In genomic region chr7:75499271-75499670, GRCm38 (mm10) we compare ENCODE assay signal across 28 mouse cellular contexts. TPM values are rescaled to one million over a fixed set of nuclear protein-coding genes. Genes with fewer than 3 reads are reported as not detected.
DNase-seq lines count a peak whose midpoint lies in the region; ATAC-seq and TF ChIP-seq lines count a peak whose summit lies in the region.
"Had no signal": no experiment of that assay in that cellular context is flagged by ENCODE, and none has a peak within 500 bp of the region (broad histone marks: within the 10 kb centered on the region; RNA-seq: fewer than 3 reads in every experiment).

No protein-coding gene starts in this region.

- H3K27me3 ChIP-seq in heart, embryonic 13.5 days (replicated peaks), result no peaks in the 10 kb centered on the region
- no peaks in the 10 kb centered on the region for H3K27me3 ChIP-seq in liver, embryonic 16.5 days (ENCODE audit: control insufficient read depth, insufficient read depth, low read depth, low read length)
- H3K27me3 ChIP-seq in liver, embryonic 12.5 days (replicated peaks), result no peaks in the 10 kb centered on the region
- no peaks in the 10 kb centered on the region for H3K27me3 ChIP-seq in intestine, postnatal 0 days (replicated peaks; ENCODE audit: control insufficient read depth, insufficient read depth, low read length)
- H3K27me3 ChIP-seq in small intestine, adult 2 months (ENCODE audit: control insufficient read depth, insufficient read depth, low read length), result no peaks in the 10 kb centered on the region
- H3K27me3 ChIP-seq: CH12.LX; forebrain, embryonic 13.5 days; limb, embryonic 12.5 days; liver, embryonic 15.5 days; neural tube, embryonic 15.5 days; Patski; stomach, embryonic 15.5 days had no signal

- ATAC-seq in heart, embryonic 13.5 days (ENCODE audit: extremely low read depth, insufficient number of reproducible peaks, low FRiP score, low TSS enrichment), result no peak
- no peak for ATAC-seq in liver, embryonic 16.5 days (ENCODE audit: low read depth)
- no peak for ATAC-seq in liver, embryonic 12.5 days
- no peak for ATAC-seq in intestine, postnatal 0 days
- ATAC-seq: forebrain, embryonic 13.5 days; hindbrain, embryonic 16.5 days had no signal

- TF ChIP-seq CTCF in intestine, postnatal 0 days (IDR thresholded peaks at IDR 0.05; ENCODE audit: low read depth), result peak; percentile 27; the same call in 1 of the 2 replicates
- no peak for TF ChIP-seq CTCF in small intestine, adult 2 months (IDR thresholded peaks at IDR 0.05; ENCODE audit: extremely low read depth, insufficient read length, insufficient replicate concordance, low read depth, low read length)

- H3K27ac ChIP-seq in heart, embryonic 13.5 days (replicated peaks), result peak overlapping the region; percentile 54; the same call in 1 of the 2 replicates
- H3K27ac ChIP-seq in liver, embryonic 16.5 days (ENCODE audit: low read length), result peak overlapping the region; percentile 1; the same call in 1 of the 2 replicates
- H3K27ac ChIP-seq in liver, embryonic 12.5 days, result no peak overlapping the region
- peak overlapping the region; percentile 51 for H3K27ac ChIP-seq in intestine, postnatal 0 days (ENCODE audit: low read depth, low read length)
- H3K27ac ChIP-seq in small intestine, adult 2 months (ENCODE audit: insufficient read depth, low read depth, low read length), result peak overlapping the region; percentile 68
- H3K27ac ChIP-seq: forebrain, embryonic 13.5 days; hindbrain, embryonic 10.5 days; limb, embryonic 12.5 days; liver, embryonic 15.5 days; midbrain, embryonic 10.5 days; neural tube, embryonic 15.5 days had no signal

- WGBS in heart, embryonic 13.5 days, result 70% methylated on average over 7 of the region's 7 CpGs
- 54% methylated on average over 7 of the region's 7 CpGs for WGBS in liver, embryonic 16.5 days (ENCODE audit: insufficient replicate concordance)
- 80% methylated on average over 7 of the region's 7 CpGs for WGBS in liver, embryonic 12.5 days (ENCODE audit: insufficient replicate concordance)
- WGBS in intestine, postnatal 0 days, result 55% methylated on average over 7 of the region's 7 CpGs
- 49% methylated on average over 7 of the region's 7 CpGs for WGBS in small intestine, adult 2 months

- no peak overlapping the region for H3K4me2 ChIP-seq in heart, embryonic 13.5 days
- H3K4me2 ChIP-seq in liver, embryonic 16.5 days (ENCODE audit: low read depth, low read length), result no peak overlapping the region
- no peak overlapping the region for H3K4me2 ChIP-seq in liver, embryonic 12.5 days
- H3K4me2 ChIP-seq in intestine, postnatal 0 days (replicated peaks; ENCODE audit: low read depth), result peak overlapping the region; percentile 32; the same call in 1 of the 2 replicates
- H3K4me2 ChIP-seq: forebrain, embryonic 13.5 days; limb, embryonic 12.5 days; liver, embryonic 15.5 days; neural tube, embryonic 15.5 days; stomach, embryonic 15.5 days had no signal

- H3K9me3 ChIP-seq in heart, embryonic 13.5 days, result no peaks in the 10 kb centered on the region
- H3K9me3 ChIP-seq in liver, embryonic 16.5 days (replicated peaks; ENCODE audit: control insufficient read depth, low read length), result no peaks in the 10 kb centered on the region
- no peaks in the 10 kb centered on the region for H3K9me3 ChIP-seq in liver, embryonic 12.5 days (replicated peaks)
- no peaks in the 10 kb centered on the region for H3K9me3 ChIP-seq in intestine, postnatal 0 days (ENCODE audit: control insufficient read depth)
- H3K9me3 ChIP-seq: forebrain, embryonic 13.5 days; G1E; hindbrain, embryonic 10.5 days; limb, embryonic 12.5 days; liver, embryonic 15.5 days; midbrain, embryonic 10.5 days; neural tube, embryonic 15.5 days; stomach, embryonic 15.5 days had no signal

- H3K9ac ChIP-seq in heart, embryonic 13.5 days, result no peak overlapping the region
- no peak overlapping the region for H3K9ac ChIP-seq in liver, embryonic 16.5 days (ENCODE audit: low read depth, low read length)
- H3K9ac ChIP-seq in liver, embryonic 12.5 days, result no peak overlapping the region
- H3K9ac ChIP-seq in intestine, postnatal 0 days (ENCODE audit: low read depth, low read length), result no peak overlapping the region
- H3K9ac ChIP-seq: forebrain, embryonic 13.5 days; limb, embryonic 12.5 days; liver, embryonic 15.5 days; neural tube, embryonic 15.5 days; stomach, embryonic 15.5 days had no signal

- TF ChIP-seq POLR2A in small intestine, adult 2 months (IDR thresholded peaks at IDR 0.05; ENCODE audit: low read depth, low read length), result no peak

- peaks cover 7% of the 10 kb centered on the region; the same call in 1 of the 2 replicates for H3K36me3 ChIP-seq in heart, embryonic 13.5 days
- H3K36me3 ChIP-seq in liver, embryonic 16.5 days (ENCODE audit: control insufficient read depth, insufficient read depth), result no peaks in the 10 kb centered on the region
- H3K36me3 ChIP-seq in liver, embryonic 12.5 days, result no peaks in the 10 kb centered on the region
- no peaks in the 10 kb centered on the region for H3K36me3 ChIP-seq in intestine, postnatal 0 days (ENCODE audit: control insufficient read depth, insufficient read depth)
- no peaks in the 10 kb centered on the region for H3K36me3 ChIP-seq in small intestine, adult 2 months (ENCODE audit: control insufficient read depth, insufficient read depth, low read length)
- H3K36me3 ChIP-seq: G1E; hindbrain, embryonic 10.5 days; limb, embryonic 12.5 days; liver, embryonic 15.5 days; midbrain, embryonic 10.5 days; neural tube, embryonic 15.5 days; stomach, embryonic 15.5 days had no signal

- no peak overlapping the region for H3K4me3 ChIP-seq in heart, embryonic 13.5 days
- no peak overlapping the region for H3K4me3 ChIP-seq in liver, embryonic 16.5 days (ENCODE audit: low read depth, low read length)
- H3K4me3 ChIP-seq in liver, embryonic 12.5 days, result no peak overlapping the region
- H3K4me3 ChIP-seq in intestine, postnatal 0 days (ENCODE audit: low read depth, low read length), result no peak overlapping the region
- no peak overlapping the region for H3K4me3 ChIP-seq in small intestine, adult 2 months (ENCODE audit: low read depth, low read length)
- H3K4me3 ChIP-seq: forebrain, embryonic 13.5 days; gastrocnemius, adult 2 months; hindbrain, embryonic 10.5 days; limb, embryonic 12.5 days; liver, embryonic 15.5 days; midbrain, embryonic 10.5 days; neural tube, embryonic 15.5 days; stomach, embryonic 15.5 days had no signal

- peaks cover 65% of the 10 kb centered on the region for H3K4me1 ChIP-seq in heart, embryonic 13.5 days
- no peaks in the 10 kb centered on the region for H3K4me1 ChIP-seq in liver, embryonic 16.5 days (ENCODE audit: control insufficient read depth, low read depth, low read length)
- 0 out of 2 replicates have a peak, but pooled peaks cover 17% of the 10 kb centered on the region for H3K4me1 ChIP-seq in liver, embryonic 12.5 days
- peaks cover 17% of the 10 kb centered on the region; the same call in 1 of the 2 replicates for H3K4me1 ChIP-seq in intestine, postnatal 0 days (replicated peaks; ENCODE audit: control insufficient read depth, insufficient read depth, low read length)
- H3K4me1 ChIP-seq in small intestine, adult 2 months (ENCODE audit: control insufficient read depth, insufficient read depth, insufficient read length, low read length), result peaks cover 23% of the 10 kb centered on the region; the same call in 1 of the 2 replicates
- H3K4me1 ChIP-seq: hindbrain, embryonic 10.5 days; limb, embryonic 12.5 days; neural tube, embryonic 15.5 days had no signal

- DNase-seq in heart, adult 9 months (ENCODE audit: low spot score in 2 of 2), result no peak
- DNase-seq in cerebellum, postnatal 14 days, result no peak
- DNase-seq in adrenal gland, adult 18-20 months (ENCODE audit: low spot score in 2 of 2), result no peak
- DNase-seq: adrenal gland, postnatal 10 days; cerebellum, adult 18-20 months; cerebellum, postnatal 36 days; embryo, embryonic 11 days; gastrocnemius, adult 2 months; right cerebral cortex, adult 18-20 months; right cerebral cortex, postnatal 4 days; thymus, adult 2 months; thymus, postnatal 4 days had no signal

RNA-seq across cellular contexts. Expression of gene Akap13, which starts 43.9 kb away (rescaled TPM):
- 41.8 and 45.2 TPM in 2 replicates for polyA plus RNA-seq in heart, embryonic 13.5 days (2015; fragmentation: Nextera tagmentation; extraction: Ambion mirVana)
- polyA plus RNA-seq in liver, embryonic 16.5 days (2015; fragmentation: Nextera tagmentation; extraction: Ambion mirVana), result 36.9 and 41.0 TPM in 2 replicates
- polyA plus RNA-seq in liver, embryonic 12.5 days (2016; fragmentation: Nextera tagmentation; extraction: Ambion mirVana), result 35.2 and 37.9 TPM in 2 replicates
- 17.4 and 19.9 TPM in 2 replicates for polyA plus RNA-seq in intestine, postnatal 0 days (2015; fragmentation: Nextera tagmentation; extraction: Ambion mirVana)
- polyA plus RNA-seq in small intestine, adult 2 months (2012; rRNA removed), result 6.9 and 15.8 TPM in 2 replicates
- 10 to 100 TPM; 72.4 to 79.4 TPM for total RNA-seq in adrenal gland, adult 18-20 months (2021)
